Mouse (Mus musculus) kidney, adult 2 months (tissue): ENCODE measurements at regions not wholly inside any gene's neighbourhood (a gene's known extent, or its start where the extent isn't known, plus 50 kb on each side); places are given as distances from the start of the nearest gene placed in this dataset.

Experiments
- CTCF ChIP-seq: fragments of 200-500 bp; conservative IDR thresholded peaks from 2 replicates; pipeline ENCODE4 v1.5.1; 2011; ENCODE audit warnings: low read depth, mild to moderate bottlenecking, control low read depth, low read length, moderate library complexity, mixed read lengths; ENCODE audit not compliant: insufficient read depth, insufficient read length
- POLR2A ChIP-seq: fragments of 200-500 bp; IDR thresholded peaks from one replicate; pipeline ENCODE4 v1.6.1; 2011; ENCODE audit warnings: low read depth, low read length, control low read depth

GRCm38 (mm10) chr9:85442761-85443505, 115.8 kb upstream of the Tent5a start:
- TF ChIP-seq POLR2A, result no peak
- TF ChIP-seq CTCF, result no peak
